Mouse (Mus musculus): Measurements from ENCODE around the gene Sectm1a.

- TF ChIP-seq CTCF (IDR thresholded peaks at IDR 0.05; ENCODE audit: extremely low read depth, insufficient read depth, low read length) (no peak), POLR2A (IDR thresholded peaks at IDR 0.05; ENCODE audit: extremely low read depth, insufficient read depth, low read length) (no peak)
These were observed 41.1 kb upstream of the Sectm1a start for GRCm38 (mm10) chr11:121122024-121122670.

Measured in cortical plate, adult 2 months (tissue).